Comparison of ENCODE assay signal across 9 mouse cellular contexts in genomic region chr17:5997380-5998234, GRCm38 (mm10). TPM values are rescaled to one million over a fixed set of nuclear protein-coding genes. Genes with fewer than 3 reads are reported as not detected.
DNase-seq lines count a peak whose midpoint lies in the region; ATAC-seq and TF ChIP-seq lines count a peak whose summit lies in the region.
"Had no signal": no experiment of that assay in that cellular context is flagged by ENCODE, and none has a peak within 500 bp of the region (broad histone marks: within the 10 kb centered on the region; RNA-seq: fewer than 3 reads in every experiment).

No protein-coding gene starts in this region.

- WGBS in midbrain, postnatal 0 days: 77% methylated on average over 16 of the region's 16 CpGs
- WGBS in midbrain, embryonic 16.5 days: 82% methylated on average over 16 of the region's 16 CpGs
- 4% methylated on average over 16 of the region's 16 CpGs for WGBS in cerebellum, adult 2 months
- 11% methylated on average over 16 of the region's 16 CpGs for WGBS in heart, embryonic 14.5 days
- 52% methylated on average over 16 of the region's 16 CpGs for WGBS in stomach, embryonic 16.5 days
- 76% methylated on average over 16 of the region's 16 CpGs for WGBS in midbrain, embryonic 15.5 days

- no peak for ATAC-seq in midbrain, postnatal 0 days (ENCODE audit: low FRiP score)
- no peak for ATAC-seq in midbrain, embryonic 16.5 days
- ATAC-seq in heart, embryonic 14.5 days (ENCODE audit: insufficient number of reproducible peaks, insufficient read depth, low FRiP score, low read depth): peak; percentile 90
- ATAC-seq in stomach, embryonic 16.5 days (ENCODE audit: insufficient read depth, low FRiP score): peak; percentile 23; the same call in 1 of the 2 replicates
- ATAC-seq in midbrain, embryonic 15.5 days (replicated peaks): no peak

- no peak overlapping the region for H3K9ac ChIP-seq in midbrain, postnatal 0 days (replicated peaks; ENCODE audit: low read length, poor library complexity, severe bottlenecking)
- H3K9ac ChIP-seq in midbrain, embryonic 16.5 days (ENCODE audit: low read depth, low read length): no peak overlapping the region
- H3K9ac ChIP-seq in heart, embryonic 14.5 days (ENCODE audit: low read length): peak overlapping the region; percentile 52
- H3K9ac ChIP-seq in stomach, embryonic 16.5 days (ENCODE audit: low read length): no peak overlapping the region
- no peak overlapping the region for H3K9ac ChIP-seq in midbrain, embryonic 15.5 days
- H3K9ac ChIP-seq: liver, embryonic 13.5 days had no signal

- H3K36me3 ChIP-seq in midbrain, postnatal 0 days (ENCODE audit: insufficient read depth, low read length): no peaks in the 10 kb centered on the region
- no peaks in the 10 kb centered on the region for H3K36me3 ChIP-seq in midbrain, embryonic 16.5 days (ENCODE audit: control insufficient read depth, insufficient read depth, low read length)
- H3K36me3 ChIP-seq in heart, embryonic 14.5 days (ENCODE audit: control insufficient read depth, insufficient read depth, low read length): 0 out of 2 replicates have a peak, but pooled peaks cover 3% of the 10 kb centered on the region
- H3K36me3 ChIP-seq in stomach, embryonic 16.5 days (ENCODE audit: control insufficient read depth, insufficient read depth, low read length): no peaks in the 10 kb centered on the region
- H3K36me3 ChIP-seq in midbrain, embryonic 15.5 days (replicated peaks): no peaks in the 10 kb centered on the region
- H3K36me3 ChIP-seq: liver, embryonic 13.5 days had no signal

- no peaks in the 10 kb centered on the region for H3K27me3 ChIP-seq in midbrain, postnatal 0 days (ENCODE audit: insufficient read depth, low read length)
- H3K27me3 ChIP-seq in midbrain, embryonic 16.5 days (ENCODE audit: control insufficient read depth, insufficient read depth, low read depth, low read length): no peaks in the 10 kb centered on the region
- H3K27me3 ChIP-seq in cerebellum, adult 2 months (ENCODE audit: control insufficient read depth, insufficient read depth, low read length): no peaks in the 10 kb centered on the region
- no peaks in the 10 kb centered on the region for H3K27me3 ChIP-seq in heart, embryonic 14.5 days (ENCODE audit: control insufficient read depth, insufficient read depth, low read length)
- H3K27me3 ChIP-seq in stomach, embryonic 16.5 days (ENCODE audit: control insufficient read depth, insufficient read depth, low read length): no peaks in the 10 kb centered on the region
- no peaks in the 10 kb centered on the region for H3K27me3 ChIP-seq in midbrain, embryonic 15.5 days (replicated peaks)
- H3K27me3 ChIP-seq: liver, embryonic 13.5 days had no signal

- H3K4me1 ChIP-seq in midbrain, postnatal 0 days (ENCODE audit: insufficient read depth, low read length): peaks cover 5% of the 10 kb centered on the region; the same call in 1 of the 2 replicates
- no peaks in the 10 kb centered on the region for H3K4me1 ChIP-seq in midbrain, embryonic 16.5 days (ENCODE audit: control insufficient read depth, insufficient read depth, low read length)
- H3K4me1 ChIP-seq in cerebellum, adult 2 months (ENCODE audit: control insufficient read depth, insufficient read depth, low read length): peaks cover 55% of the 10 kb centered on the region
- peaks cover 45 to 69% of the 10 kb centered on the region in 2 experiments for H3K4me1 ChIP-seq in heart, embryonic 14.5 days (ENCODE audit: control insufficient read depth in 2 of 2, insufficient read depth in 2 of 2, low read length in 2 of 2)
- peaks cover 23% of the 10 kb centered on the region for H3K4me1 ChIP-seq in stomach, embryonic 16.5 days (ENCODE audit: control insufficient read depth, insufficient read depth, low read length)
- H3K4me1 ChIP-seq in midbrain, embryonic 15.5 days: no peaks in the 10 kb centered on the region

- no peak for TF ChIP-seq POLR2A in cerebellum, adult 2 months (IDR thresholded peaks at IDR 0.05; ENCODE audit: borderline replicate concordance, insufficient read depth, low read length)

- no peak overlapping the region for H3K4me3 ChIP-seq in midbrain, postnatal 0 days (ENCODE audit: low read depth, low read length)
- H3K4me3 ChIP-seq in midbrain, embryonic 16.5 days (ENCODE audit: low read depth, low read length): no peak overlapping the region
- no peak overlapping the region for H3K4me3 ChIP-seq in cerebellum, adult 2 months (replicated peaks; ENCODE audit: insufficient read depth, low read depth, low read length)
- H3K4me3 ChIP-seq in heart, embryonic 14.5 days (ENCODE audit: control insufficient read depth in 1 of 2, insufficient read depth in 1 of 2, low read depth in 1 of 2, low read length in 2 of 2): 0 out of 4 replicates have a peak overlapping the region, but pooled peaks of 1 of the 2 experiments have one; percentile 4
- no peak overlapping the region for H3K4me3 ChIP-seq in stomach, embryonic 16.5 days (replicated peaks; ENCODE audit: low read length)
- no peak overlapping the region for H3K4me3 ChIP-seq in midbrain, embryonic 15.5 days
- H3K4me3 ChIP-seq: liver, embryonic 13.5 days had no signal

- H3K9me3 ChIP-seq in midbrain, postnatal 0 days (ENCODE audit: low read length): no peaks in the 10 kb centered on the region
- H3K9me3 ChIP-seq in midbrain, embryonic 16.5 days (replicated peaks; ENCODE audit: control insufficient read depth, low read length, poor library complexity, severe bottlenecking): no peaks in the 10 kb centered on the region
- H3K9me3 ChIP-seq in heart, embryonic 14.5 days (ENCODE audit: control insufficient read depth, low read length): no peaks in the 10 kb centered on the region
- no peaks in the 10 kb centered on the region for H3K9me3 ChIP-seq in stomach, embryonic 16.5 days (replicated peaks; ENCODE audit: control insufficient read depth, low read length)
- no peaks in the 10 kb centered on the region for H3K9me3 ChIP-seq in midbrain, embryonic 15.5 days
- H3K9me3 ChIP-seq: liver, embryonic 13.5 days had no signal

- DNase-seq in midbrain, postnatal 0 days (ENCODE audit: low spot score): peak; percentile 64
- DNase-seq in cerebellum, adult 2 months: peak; percentile 81 to 88
- DNase-seq in thymus, postnatal 10 days (ENCODE audit: low spot score in 2 of 2): no peak
- DNase-seq in spleen, adult 12 weeks (ENCODE audit: low spot score): no peak
- DNase-seq: liver, embryonic 13.5 days had no signal

- no peak overlapping the region for H3K4me2 ChIP-seq in midbrain, postnatal 0 days (ENCODE audit: low read depth, low read length, poor library complexity, severe bottlenecking)
- no peak overlapping the region for H3K4me2 ChIP-seq in midbrain, embryonic 16.5 days (ENCODE audit: low read length)
- H3K4me2 ChIP-seq in heart, embryonic 14.5 days (ENCODE audit: low read length): peak overlapping the region; percentile 43
- H3K4me2 ChIP-seq in stomach, embryonic 16.5 days (ENCODE audit: low read depth, low read length): no peak overlapping the region
- no peak overlapping the region for H3K4me2 ChIP-seq in midbrain, embryonic 15.5 days
- H3K4me2 ChIP-seq: liver, embryonic 13.5 days had no signal

- no peak overlapping the region for H3K27ac ChIP-seq in midbrain, postnatal 0 days (ENCODE audit: low read depth, low read length)
- H3K27ac ChIP-seq in midbrain, embryonic 16.5 days (ENCODE audit: low read length): no peak overlapping the region
- peak overlapping the region; percentile 22 for H3K27ac ChIP-seq in cerebellum, adult 2 months (ENCODE audit: insufficient read depth, low read length)
- peak overlapping the region; percentile 96 to 98 for H3K27ac ChIP-seq in heart, embryonic 14.5 days (replicated peaks in 1 of 2; ENCODE audit: control insufficient read depth in 1 of 2, insufficient read depth in 1 of 2, low read depth in 2 of 2, low read length in 2 of 2)
- 0 out of 2 replicates have a peak overlapping the region, but pooled peaks have one; percentile 11 for H3K27ac ChIP-seq in stomach, embryonic 16.5 days (ENCODE audit: low read length)
- no peak overlapping the region for H3K27ac ChIP-seq in midbrain, embryonic 15.5 days
- H3K27ac ChIP-seq: liver, embryonic 13.5 days had no signal

- no peak for TF ChIP-seq CTCF in midbrain, postnatal 0 days (IDR thresholded peaks at IDR 0.05)
- TF ChIP-seq CTCF in cerebellum, adult 2 months (IDR thresholded peaks at IDR 0.05; ENCODE audit: borderline replicate concordance, insufficient read depth, low read depth, low read length): no peak

RNA-seq across cellular contexts. Expression of gene Synj2, which starts 56.5 kb away (rescaled TPM):
- total RNA-seq in midbrain, postnatal 0 days (2014; rRNA removed): 3.1 and 4.0 TPM in 2 replicates
- polyA plus RNA-seq in midbrain, postnatal 0 days (2015; fragmentation: Nextera tagmentation; extraction: Ambion mirVana): 1.8 and 2.3 TPM in 2 replicates
- polyA plus RNA-seq in midbrain, embryonic 16.5 days (2015; fragmentation: Nextera tagmentation; extraction: Ambion mirVana): 0.93 and 1.5 TPM in 2 replicates
- polyA plus RNA-seq in cerebellum, adult 2 months (2012; rRNA removed): 20.9 and 25.1 TPM in 2 replicates
- polyA plus RNA-seq in heart, embryonic 14.5 days (2014; fragmentation: Nextera tagmentation; extraction: Ambion mirVana): 4.3 and 4.7 TPM in 2 replicates
- 6.4 and 6.7 TPM in 2 replicates for polyA plus RNA-seq in stomach, embryonic 16.5 days (2015; fragmentation: Nextera tagmentation; extraction: Ambion mirVana)
- polyA plus RNA-seq in midbrain, embryonic 15.5 days (2015; fragmentation: Nextera tagmentation; extraction: Ambion mirVana): 0.79 and 0.86 TPM in 2 replicates

Comparison
In these comparisons a context has a peak if more than half of its experiments do, and no peak if none do; other contexts are left out.
1. ATAC-seq: peak in heart, embryonic 14.5 days (single experiment) and stomach, embryonic 16.5 days (single experiment); none in midbrain, postnatal 0 days (single experiment), midbrain, embryonic 16.5 days (single experiment) and midbrain, embryonic 15.5 days (single experiment).
2. DNase-seq: peak in midbrain, postnatal 0 days (single experiment) and cerebellum, adult 2 months (2 of 2); none in thymus, postnatal 10 days (0 of 2) and spleen, adult 12 weeks (single experiment).
3. H3K27ac ChIP-seq: peak in cerebellum, adult 2 months (single experiment), heart, embryonic 14.5 days (2 of 2) and stomach, embryonic 16.5 days (single experiment); none in midbrain, postnatal 0 days (single experiment), midbrain, embryonic 16.5 days (single experiment) and midbrain, embryonic 15.5 days (single experiment).